Mouse (Mus musculus): ENCODE results near the gene F5. TPM values are rescaled to one million over a fixed set of nuclear protein-coding genes. Genes with fewer than 3 reads are reported as not detected.

Gene F5
- 10 to 100 TPM; 67.0 to 72.8 TPM for total RNA-seq (2023)

DNA sequence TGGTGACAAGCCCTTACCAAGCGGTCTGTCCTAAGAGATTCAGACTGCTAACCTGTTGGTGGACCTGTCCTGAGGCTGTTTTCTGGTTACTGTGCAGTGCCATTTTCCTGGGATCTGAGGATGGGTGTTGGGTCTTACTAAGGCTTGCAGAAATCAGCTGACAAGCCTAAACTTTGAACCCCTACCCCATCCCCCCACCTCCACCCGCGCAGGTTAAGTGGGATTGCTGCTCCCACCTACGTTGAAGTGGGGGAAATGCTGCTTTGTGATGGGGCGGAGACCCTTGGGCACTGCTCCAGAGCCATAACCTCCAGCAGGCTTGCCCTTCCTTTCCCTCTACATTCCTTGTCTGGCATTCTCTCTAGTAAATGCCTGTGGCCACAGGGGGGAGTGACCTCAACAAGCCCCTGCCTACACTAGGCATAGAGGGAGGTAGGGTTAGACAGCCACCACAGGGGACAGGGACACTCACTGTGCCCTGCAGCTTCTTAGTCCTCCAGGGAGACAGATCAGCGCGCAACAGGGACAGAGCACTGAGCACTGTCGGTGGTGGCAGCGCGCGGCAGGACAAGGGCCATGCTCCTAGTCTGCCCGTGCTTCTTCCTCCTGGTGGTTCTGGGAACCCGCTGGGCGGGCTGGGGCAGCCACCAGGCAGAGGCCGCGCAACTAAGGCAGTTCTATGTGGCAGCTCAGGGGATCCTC lies at the start of gene F5:
Gene F5, plus strand, starts transcription at position 452 of the 702 bp plus-strand sequence.

DNA sequence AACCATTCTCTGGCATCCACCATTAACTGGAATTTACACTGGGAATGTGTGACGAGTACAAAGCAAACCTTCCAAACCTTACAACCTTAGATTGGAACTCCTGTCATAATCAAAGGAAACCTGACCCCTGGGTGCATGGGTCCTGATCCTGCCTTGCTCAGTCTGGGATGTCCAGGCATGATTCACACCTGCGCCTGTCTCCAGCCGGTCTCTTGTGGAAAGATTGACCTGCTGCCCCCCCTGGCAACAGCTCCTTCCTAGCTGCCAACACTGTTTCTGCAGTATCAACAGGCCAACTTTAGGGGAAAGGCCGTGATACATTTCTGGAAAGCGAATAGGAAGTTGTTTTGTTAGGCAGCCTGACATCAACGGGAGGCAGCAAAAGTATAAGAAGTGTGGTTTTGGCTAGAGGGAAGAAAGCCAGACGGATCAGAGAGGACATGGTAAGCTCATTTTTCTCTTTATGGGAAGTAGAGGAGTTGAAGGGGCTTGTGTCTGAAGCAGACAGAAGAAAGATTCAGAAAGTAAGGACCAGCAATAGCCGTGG lies 36.6 kb upstream of the F5 start, which contains the start of gene Selp:
Gene Selp, plus strand, starts transcription at position 318 of the 547 bp plus-strand sequence.

GRCm38 (mm10) chr1:164248465-164249331 lies 97.1 kb downstream of the F5 start, which contains the start of gene Slc19a2:
TSS of gene Slc19a2 (plus strand) at chr1:164249046.

Other genes starting within 250 kb of the F5 start
- 10 to 100 TPM; 23.3 to 23.5 TPM for gene Scyl3, start 222.7 kb upstream of the F5 start, total RNA-seq (2023)
- 10 to 100 TPM in 1 of 2 experiments, 1 to 10 TPM in 1; 7.1 to 10.1 TPM for gene BC055324, start 157.0 kb upstream of the F5 start, total RNA-seq (2023)
- 1 to 10 TPM; 1.9 to 3.6 TPM for gene Mettl18, start 156.9 kb upstream of the F5 start, total RNA-seq (2023)
- under 1 TPM; 0.31 to 0.37 TPM for gene Sele, start 103.6 kb upstream of the F5 start, total RNA-seq (2023)
- gene Sell, start 89.9 kb upstream of the F5 start, total RNA-seq (2023): 100 to 1,000 TPM; 507 to 564 TPM
- 10 to 100 TPM; 13.9 to 15.7 TPM for gene Selp, start 36.6 kb upstream of the F5 start, total RNA-seq (2023)
- gene Slc19a2, start 97.2 kb downstream of the F5 start, total RNA-seq (2023): 1 to 10 TPM; 3.9 to 5.4 TPM
- 1 to 10 TPM; 3.4 to 4.0 TPM for gene Ccdc181, start 123.7 kb downstream of the F5 start, total RNA-seq (2023)
- 1 to 10 TPM; 3.9 to 5.4 TPM for gene Nme7, start 152.3 kb downstream of the F5 start, total RNA-seq (2023)
- gene Blzf1, start 155.7 kb downstream of the F5 start, total RNA-seq (2023): 10 to 100 TPM; 14.3 to 14.7 TPM

All from neutrophil, adult 59 days (primary cell).